Mouse (Mus musculus) limb, embryonic 13.5 days (tissue): ENCODE measurements around the gene Gm29797. TPM values are rescaled to one million over a fixed set of nuclear protein-coding genes. Genes with fewer than 3 reads are reported as not detected.

Source experiments
- polyA plus RNA-seq: library from polyadenylated mRNA; unstranded; fragments of >200 nt; fragmentation: Nextera tagmentation; extraction: Ambion mirVana; gene quantifications from 2 replicates; pipeline ENCODE4 v1.2.1, GENCODE M21; 2015

Gm29797 gene
- polyA plus RNA-seq, 1 experiment from 2014 or later, result 0.53 TPM

Other genes starting within 250 kb of the Gm29797 start
- 5.7 and 6.1 TPM in 2 replicates for gene Zbtb46, start 197.6 kb upstream of the Gm29797 start, polyA plus RNA-seq
- 0.08 and 0.18 TPM in 2 replicates for gene Abhd16b, start 163.8 kb upstream of the Gm29797 start, polyA plus RNA-seq
- 162 and 169 TPM in 2 replicates for gene Tpd52l2, start 159.9 kb upstream of the Gm29797 start, polyA plus RNA-seq
- gene Dnajc5, start 136.5 kb upstream of the Gm29797 start, polyA plus RNA-seq, result 101 and 102 TPM in 2 replicates
- gene Uckl1, start 72.1 kb upstream of the Gm29797 start, polyA plus RNA-seq, result 43.5 and 46.2 TPM in 2 replicates
- gene Prpf6, start 65.2 kb upstream of the Gm29797 start, polyA plus RNA-seq, result 70.5 and 71.5 TPM in 2 replicates
- 67.2 and 69.4 TPM in 2 replicates for gene Zfp512b, start 64.2 kb upstream of the Gm29797 start, polyA plus RNA-seq
- gene Samd10, start 57.8 kb upstream of the Gm29797 start, polyA plus RNA-seq, result 7.8 and 8.6 TPM in 2 replicates
- 28.5 and 30.0 TPM in 2 replicates for gene Sox18, start 14.6 kb downstream of the Gm29797 start, polyA plus RNA-seq
- 33.3 and 34.3 TPM in 2 replicates for gene Tcea2, start 23.3 kb downstream of the Gm29797 start, polyA plus RNA-seq
- gene Rgs19, start 36.9 kb downstream of the Gm29797 start, polyA plus RNA-seq, result 79.0 and 82.0 TPM in 2 replicates
- not detected in 2 replicates for gene Lkaaear1, start 41.4 kb downstream of the Gm29797 start, polyA plus RNA-seq
- 1.2 and 1.4 TPM in 2 replicates for gene Oprl1, start 58.0 kb downstream of the Gm29797 start, polyA plus RNA-seq
- 0.06 and 0.38 TPM in 2 replicates for gene Myt1, start 106.3 kb downstream of the Gm29797 start, polyA plus RNA-seq
- 37.8 and 40.6 TPM in 2 replicates for gene Pcmtd2, start 180.8 kb downstream of the Gm29797 start, polyA plus RNA-seq
- gene Polr3k, start 207.3 kb downstream of the Gm29797 start, polyA plus RNA-seq, result 79.5 and 81.3 TPM in 2 replicates